Mouse (Mus musculus): ENCODE measurements around the gene Bend5.

The Bend5 gene

GRCm38 (mm10) chr4:111414818-111415488, at the start of gene Bend5:
Gene Bend5, plus strand, starts transcription at chr4:111415006.
- in situ Hi-C loops (cut with MboI, MseI): no loop called here

GRCm38 (mm10) chr4:111367771-111368170, 47.0 kb upstream of the Bend5 start:
- in situ Hi-C loops (cut with MboI, MseI): no loop called here

DNA sequence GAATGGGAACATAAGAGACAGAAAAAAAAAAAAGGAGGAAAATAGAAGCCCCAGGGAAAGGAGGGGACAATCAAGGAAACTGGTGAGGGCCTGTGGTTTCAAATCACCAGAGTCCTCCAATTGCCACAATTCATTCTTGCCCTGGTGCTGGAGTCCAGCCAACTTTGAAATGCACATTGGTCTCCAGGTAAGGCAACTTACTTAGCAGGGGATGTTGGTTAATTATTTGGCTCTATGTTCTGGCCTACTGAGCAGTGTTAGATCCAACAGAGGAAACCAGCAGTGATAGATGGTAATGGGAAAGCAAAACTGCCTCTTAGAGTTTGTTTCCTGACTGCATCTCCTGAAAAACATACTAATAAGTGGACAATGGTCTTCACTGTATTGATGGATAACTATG, 37.6 kb upstream of the Bend5 start:
- in situ Hi-C loops (cut with MboI, MseI): no loop called here

GRCm38 (mm10) chr4:111378071-111378470, 36.7 kb upstream of the Bend5 start:
- in situ Hi-C loops (cut with MboI, MseI): no loop called here

DNA sequence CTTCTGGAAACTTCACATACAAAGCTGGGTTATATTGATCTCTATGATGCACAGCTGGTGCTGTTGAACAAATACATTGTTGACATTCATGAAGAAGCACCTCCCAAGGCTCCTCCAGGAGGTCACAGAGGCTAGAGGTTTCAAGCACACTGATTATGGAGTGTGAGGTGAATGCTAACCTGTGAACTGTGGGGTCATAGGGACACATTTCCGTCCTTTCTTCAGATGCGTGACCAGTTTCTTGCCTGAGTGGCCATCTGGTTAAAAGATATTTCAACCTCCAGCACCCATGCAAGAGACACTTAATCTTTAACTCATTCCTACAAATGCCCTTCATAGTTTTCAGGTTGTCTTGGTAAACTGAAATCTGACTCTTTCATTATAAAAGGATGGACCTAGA, 31.7 kb upstream of the Bend5 start:
- in situ Hi-C loops (cut with MboI, MseI): no loop called here

DNA sequence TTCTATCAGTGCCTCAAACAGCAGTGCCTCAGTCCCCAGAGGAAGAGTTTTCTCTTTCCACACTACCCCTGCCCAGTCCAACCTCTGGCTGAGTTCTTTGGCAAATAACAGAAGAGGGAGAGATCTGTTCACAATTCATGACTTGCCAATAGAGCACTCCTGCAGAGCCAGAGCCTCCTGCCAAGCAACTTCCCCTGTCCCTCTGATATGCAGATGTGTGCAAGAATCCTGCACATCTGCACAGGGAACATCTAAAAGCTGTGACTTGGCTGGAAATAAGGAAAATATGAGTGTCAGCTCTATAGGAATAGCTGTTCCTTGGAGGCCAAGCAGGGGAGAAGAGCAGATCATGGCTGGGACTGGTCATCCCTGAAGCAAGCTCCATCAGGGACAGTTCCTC, 24.1 kb upstream of the Bend5 start:
- in situ Hi-C loops (cut with MboI, MseI): loop anchor here (10.0 kb wide), 1 partner anchor 1844 kb away; no protein-coding TSS in a partner anchor

DNA sequence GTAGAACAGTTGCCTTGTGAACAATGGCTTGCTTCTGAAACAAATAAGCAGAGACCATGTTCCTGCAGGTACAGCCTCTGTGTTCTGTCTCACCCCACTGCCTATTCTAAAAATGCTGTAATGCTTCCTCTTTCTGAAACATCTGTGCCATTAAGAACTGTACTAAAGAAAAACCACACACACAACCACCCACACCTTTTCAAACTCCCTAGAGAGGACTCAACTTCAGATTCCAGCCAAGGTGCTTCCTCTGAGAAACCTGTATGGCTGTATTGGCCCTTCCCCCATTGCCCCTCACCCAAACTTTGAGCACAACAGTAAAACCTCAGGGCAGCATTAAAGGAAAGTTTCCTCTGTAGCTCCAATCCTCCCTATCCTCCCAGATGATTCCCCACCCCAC, 15.0 kb upstream of the Bend5 start:
- in situ Hi-C loops (cut with MboI, MseI): loop anchor here (10.0 kb wide), 1 partner anchor 1835 kb away; no protein-coding TSS in a partner anchor

DNA sequence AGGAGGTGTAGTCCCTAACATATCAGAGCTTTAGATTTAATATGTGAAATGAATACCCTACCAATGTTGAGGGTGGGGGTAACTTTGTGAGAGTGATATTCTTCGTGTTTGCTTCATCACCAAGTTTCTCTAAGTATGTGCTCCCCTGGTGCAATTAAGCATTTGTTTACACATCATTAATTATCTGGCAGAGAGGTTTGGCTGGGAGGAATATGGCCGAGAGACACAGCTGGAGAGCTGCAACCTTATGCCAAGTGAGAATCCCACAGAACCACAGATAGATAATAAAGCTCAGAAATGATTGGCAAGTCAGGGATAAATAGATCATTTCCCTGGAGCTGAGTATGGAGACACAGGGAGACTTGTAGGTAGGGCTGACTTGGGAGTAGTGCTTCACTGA, 14.1 kb upstream of the Bend5 start:
- in situ Hi-C loops (cut with MboI, MseI): no loop called here

DNA sequence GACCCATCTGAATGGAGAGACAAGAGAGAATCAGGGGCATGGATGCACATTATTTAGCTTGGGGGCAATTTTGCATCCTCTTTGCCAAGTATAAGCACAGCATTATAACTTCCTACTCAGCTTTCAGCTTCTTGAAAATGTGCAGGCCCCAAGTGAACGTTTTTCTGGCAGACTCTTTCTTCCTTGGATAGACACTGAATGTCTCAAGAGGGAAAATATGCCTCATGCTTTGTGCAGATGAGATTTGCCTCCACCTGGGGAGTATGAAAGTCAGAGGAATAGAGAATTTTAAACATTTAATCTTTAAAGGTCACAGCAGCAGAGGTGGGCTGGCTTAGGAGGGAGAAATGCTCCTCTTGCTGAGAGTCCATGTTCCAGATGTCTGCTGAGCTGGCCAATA, 11.6 kb upstream of the Bend5 start:
- in situ Hi-C loops (cut with MboI, MseI): no loop called here

GRCm38 (mm10) chr4:111410731-111411130, 4.1 kb upstream of the Bend5 start:
- in situ Hi-C loops (cut with MboI, MseI): no loop called here

- in situ Hi-C loops (cut with MboI, MseI): no loop called here
Measured at GRCm38 (mm10) chr4:111414399-111414798, 407 bp upstream of the Bend5 start.

GRCm38 (mm10) chr4:111416126-111416525, 1.3 kb downstream of the Bend5 start:
- in situ Hi-C loops (cut with MboI, MseI): no loop called here

DNA sequence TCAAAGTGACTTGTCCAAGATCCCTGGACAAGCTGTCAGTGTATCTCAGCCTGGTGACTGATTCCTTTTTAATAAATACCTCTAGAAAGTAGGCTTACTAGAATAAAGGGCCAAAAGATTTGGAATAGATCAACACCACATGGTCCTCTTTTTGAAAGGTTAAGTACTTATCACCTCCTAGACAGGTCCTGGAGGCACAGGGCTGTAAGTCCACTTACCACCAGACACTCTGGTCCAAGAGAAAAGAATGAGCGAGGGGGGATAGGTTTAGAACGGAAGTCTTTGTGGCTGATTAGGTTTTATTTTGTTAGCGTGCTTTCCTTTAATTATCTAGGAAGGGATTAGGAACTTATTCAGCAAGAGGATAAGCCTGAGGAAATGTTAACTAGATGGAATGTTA, 1.7 kb downstream of the Bend5 start:
- in situ Hi-C loops (cut with MboI, MseI): no loop called here

DNA sequence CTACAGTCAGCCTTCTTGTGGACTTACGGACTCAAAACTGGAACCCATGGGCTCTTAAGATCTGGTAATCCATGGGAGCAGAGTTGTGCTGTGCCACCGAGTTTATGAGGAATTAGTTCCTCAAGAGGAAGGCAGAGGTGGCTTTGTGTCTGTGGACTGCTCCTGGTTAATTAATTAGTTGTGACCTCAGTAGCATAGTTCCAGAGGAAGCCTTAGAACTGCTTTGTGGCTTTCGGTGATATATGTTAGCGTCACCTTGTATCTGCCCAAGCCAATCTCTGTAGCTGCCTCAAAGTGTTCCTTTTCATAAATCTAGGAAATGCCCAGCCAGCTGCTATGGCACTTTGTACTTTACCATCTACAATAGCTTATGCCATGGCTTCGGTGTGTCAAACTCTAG, 2.9 kb downstream of the Bend5 start:
- in situ Hi-C loops (cut with MboI, MseI): no loop called here

- in situ Hi-C loops (cut with MboI, MseI): no loop called here
Measured at GRCm38 (mm10) chr4:111419476-111419875, 4.7 kb downstream of the Bend5 start.

- in situ Hi-C loops (cut with MboI, MseI): no loop called here
Measured at GRCm38 (mm10) chr4:111420031-111420430, 5.2 kb downstream of the Bend5 start.

DNA sequence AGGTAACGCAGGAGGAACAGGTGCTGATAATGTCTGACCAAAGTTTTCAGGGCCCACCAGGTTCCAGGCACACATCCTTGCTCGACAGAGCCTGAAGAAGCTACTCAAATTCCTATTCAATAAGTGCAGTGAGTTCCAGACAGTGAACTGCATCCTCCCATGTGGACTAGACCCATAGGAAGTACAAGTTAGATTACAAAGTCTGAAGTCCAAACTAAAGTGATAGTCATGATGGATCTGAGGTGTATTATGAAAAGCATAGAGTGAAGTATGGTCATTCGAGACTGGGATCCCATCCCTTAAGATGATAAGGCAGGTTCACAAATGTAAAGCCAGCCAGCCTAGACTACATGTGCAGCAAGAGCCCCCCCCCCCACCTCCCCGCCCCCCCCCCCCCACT, 6.1 kb downstream of the Bend5 start:
- in situ Hi-C loops (cut with MboI, MseI): no loop called here

- in situ Hi-C loops (cut with MboI, MseI): no loop called here
Measured at GRCm38 (mm10) chr4:111421785-111422184, 7.0 kb downstream of the Bend5 start.

GRCm38 (mm10) chr4:111424371-111424950, 9.7 kb downstream of the Bend5 start:
- in situ Hi-C loops (cut with MboI, MseI): no loop called here

DNA sequence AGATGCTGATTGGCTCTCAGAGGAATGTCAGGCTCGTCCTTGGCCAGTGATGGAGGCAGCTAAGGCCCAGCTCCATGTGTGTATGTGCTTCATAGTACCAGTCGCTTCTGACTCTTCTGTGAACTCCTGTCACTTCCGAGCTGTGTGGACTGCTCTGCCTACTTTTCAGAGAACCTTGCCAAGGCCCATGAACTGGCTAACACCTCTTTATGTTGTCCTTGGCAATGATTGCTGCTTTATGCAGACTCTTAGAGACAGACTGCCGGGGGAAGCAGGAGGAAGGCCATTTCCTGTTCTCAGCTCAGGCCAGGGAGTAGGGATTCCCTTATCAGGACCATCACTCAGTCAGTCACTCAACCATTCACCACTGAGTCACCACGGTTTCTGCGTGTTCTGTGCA, 10.4 kb downstream of the Bend5 start:
- in situ Hi-C loops (cut with MboI, MseI): no loop called here

GRCm38 (mm10) chr4:111431186-111431585, 16.4 kb downstream of the Bend5 start:
- in situ Hi-C loops (cut with MboI, MseI): no loop called here

GRCm38 (mm10) chr4:111432013-111432412, 17.2 kb downstream of the Bend5 start:
- in situ Hi-C loops (cut with MboI, MseI): no loop called here

DNA sequence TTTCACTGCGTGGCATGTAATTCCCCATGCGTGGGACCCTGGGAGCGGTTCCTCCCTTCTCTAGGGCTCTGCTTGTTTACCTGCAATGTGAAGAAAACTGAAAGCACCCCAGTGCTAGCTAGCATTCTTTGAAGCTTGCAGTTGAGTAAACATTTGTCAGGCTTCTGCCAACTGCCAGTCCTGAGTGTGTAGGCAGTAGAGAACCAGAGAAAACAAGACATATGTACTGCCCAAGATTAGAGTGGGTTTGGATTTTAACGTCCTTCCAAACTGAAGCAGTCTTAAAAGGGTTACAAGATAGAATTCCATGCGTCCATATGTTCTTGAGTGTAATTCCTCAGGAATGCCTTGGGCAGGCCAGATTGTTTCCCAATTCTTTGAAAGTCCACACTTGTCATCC, 17.6 kb downstream of the Bend5 start:
- in situ Hi-C loops (cut with MboI, MseI): no loop called here

- in situ Hi-C loops (cut with MboI, MseI): no loop called here
Measured at GRCm38 (mm10) chr4:111441709-111442108, 26.9 kb downstream of the Bend5 start.

Data from T-helper 1 cell (primary cell).